Mouse (Mus musculus) kidney, adult 2 months (tissue): ENCODE data around the gene Sema4f.
A peak's percentile ranks its signal among the peaks of the same experiment; 100 is the strongest.

Experiments
- CTCF ChIP-seq: fragments of 200-500 bp; conservative IDR thresholded peaks from 2 replicates; pipeline ENCODE4 v1.5.1; 2011; ENCODE audit warnings: low read depth, mild to moderate bottlenecking, control low read depth, low read length, moderate library complexity, mixed read lengths; ENCODE audit not compliant: insufficient read depth, insufficient read length
- POLR2A ChIP-seq: fragments of 200-500 bp; IDR thresholded peaks from one replicate; pipeline ENCODE4 v1.6.1; 2011; ENCODE audit warnings: low read depth, low read length, control low read depth

GRCm38 (mm10) chr6:82945750-82946149 lies 6.2 kb upstream of the Sema4f start:
- peak; percentile 52 for TF ChIP-seq CTCF
- TF ChIP-seq POLR2A = no peak
